Mouse (Mus musculus): ENCODE measurements around the gene Sfta2.

DNA sequence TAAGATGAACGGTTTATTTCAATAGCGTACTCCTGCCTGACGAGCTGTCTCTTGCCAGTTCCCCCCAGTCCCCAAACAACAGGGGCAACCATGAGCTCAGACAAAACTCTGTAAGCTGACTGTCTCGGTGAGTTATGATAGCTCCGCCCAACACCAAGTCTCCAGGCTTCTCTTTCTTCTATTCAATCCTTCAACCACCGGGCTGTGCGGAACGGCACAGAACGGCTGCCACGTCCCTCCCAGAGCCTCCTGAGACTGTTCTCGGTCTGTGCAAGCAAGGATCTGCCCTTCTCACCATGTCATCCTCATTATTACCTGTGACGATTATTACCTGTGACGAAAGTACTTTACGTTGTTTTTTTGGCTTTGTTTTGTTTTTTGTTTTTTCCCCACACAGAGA is 30.5 kb upstream of the Sfta2 start:
- TF ChIP-seq CTCF (conservative IDR thresholded peaks at IDR 0.05; ENCODE audit: insufficient read depth, insufficient read length, low read depth, low read length): no peak
- TF ChIP-seq POLR2A (IDR thresholded peaks at IDR 0.05; ENCODE audit: low read depth, low read length): no peak

Data from kidney, adult 2 months (tissue).